Mouse (Mus musculus) liver, adult 2 months (tissue): ENCODE data around the gene Kif26b. TPM values are rescaled to one million over a fixed set of nuclear protein-coding genes. Genes with fewer than 3 reads are reported as not detected.

ENCODE experiments used
- DNase-seq: peaks from one replicate; pipeline ENCODE4 v3.0.0-alpha.2; 2011; ENCODE audit warnings: low read depth, low spot score; ENCODE audit errors: extremely low read depth
- H3K27ac ChIP-seq: fragments of 200-500 bp; replicated peaks from 2 replicates; pipeline ENCODE4 v1.5.1; 2012; ENCODE audit warnings: low read depth, mild to moderate bottlenecking, control low read depth, inconsistent platforms, low read length; ENCODE audit not compliant: insufficient read depth
- H3K27me3 ChIP-seq: fragments of 200-500 bp; 2 replicates; pipeline ENCODE4 v1.6.1; 2012; ENCODE audit warnings: mild to moderate bottlenecking, moderate library complexity, low read length, inconsistent platforms; ENCODE audit not compliant: control insufficient read depth, insufficient read depth
- H3K36me3 ChIP-seq: fragments of 200-500 bp; 2 replicates; pipeline ENCODE4 v1.6.1; 2012; ENCODE audit warnings: low read length, inconsistent platforms; ENCODE audit not compliant: control insufficient read depth, insufficient read depth
- H3K4me1 ChIP-seq: fragments of 200-500 bp; 2 replicates; pipeline ENCODE4 v1.6.1; 2011; ENCODE audit warnings: low read length; ENCODE audit not compliant: control insufficient read depth, insufficient read depth
- H3K4me3 ChIP-seq: fragments of 200-500 bp; 2 replicates; pipeline ENCODE4 v1.5.1; 2011; ENCODE audit warnings: low read depth, mild to moderate bottlenecking, control low read depth, low read length, moderate library complexity; ENCODE audit not compliant: insufficient read depth
- H3K79me2 ChIP-seq: fragments of 200-500 bp; 2 replicates; pipeline ENCODE4 v1.6.1; 2012; ENCODE audit warnings: inconsistent platforms, mild to moderate bottlenecking, low read length, moderate library complexity; ENCODE audit not compliant: control insufficient read depth, insufficient read depth
- H3K9ac ChIP-seq: fragments of 200-500 bp; 2 replicates; pipeline ENCODE4 v1.6.1; 2012; ENCODE audit warnings: low read depth, mild to moderate bottlenecking, control low read depth, inconsistent platforms, low read length
- CTCF ChIP-seq: fragments of 200-500 bp; IDR thresholded peaks from 2 replicates; pipeline ENCODE4 v1.5.1; 2011; ENCODE audit warnings: low read depth, low read length, control low read depth
- POLR2A ChIP-seq: fragments of 200-500 bp; IDR thresholded peaks from 2 replicates; pipeline ENCODE4 v1.6.1; 2011; ENCODE audit warnings: low read length, control low read depth; ENCODE audit not compliant: insufficient read depth; ENCODE audit errors: extremely low read depth
- WGBS: fragments of 180-500 bp; shearing (Covaris S2); methylation state at CpG from one replicate; pipeline ENCODE4 v1.1.7; 2018; 5-methylcytosine and 5-hydroxymethylcytosine counted together
- polyA plus RNA-seq: library from polyadenylated mRNA; depleted of rRNA; stranded (reverse); fragments of >200 nt; gene quantifications from 2 replicates; pipeline ENCODE4 v1.2.3, GENCODE M21; 2012
- total RNA-seq: library from RNA; depleted of rRNA; stranded (reverse); fragments of >200 nt; gene quantifications from 2 replicates; pipeline ENCODE4 v1.2.3, GENCODE M21; 2014

Kif26b gene
- total and polyA plus RNA-seq, 2 experiments, result 0.10 to 0.28 TPM

- Histone ChIP-seq H3K79me2 (no peaks in the 10 kb centered on the region), H3K9ac (no peak overlapping the region), H3K4me1 (no peaks in the 10 kb centered on the region), H3K4me3 (no peak overlapping the region), H3K36me3 (no peaks in the 10 kb centered on the region), H3K27ac (no peak overlapping the region), H3K27me3 (no peaks in the 10 kb centered on the region)
- TF ChIP-seq POLR2A, result no peak
- TF ChIP-seq CTCF, result no peak
- WGBS, result 58% methylated on average over 7 of the region's 7 CpGs
- DNase-seq, result no peak
Measured at GRCm38 (mm10) chr1:178942251-178942963, 413.5 kb downstream of the Kif26b start.

GRCm38 (mm10) chr1:178952910-178953309 lies 424.0 kb downstream of the Kif26b start:
- H3K9ac ChIP-seq, result no peak overlapping the region
- H3K79me2 ChIP-seq, result no peaks in the 10 kb centered on the region
- no peaks in the 10 kb centered on the region for H3K36me3 ChIP-seq
- H3K27ac ChIP-seq, result no peak overlapping the region
- TF ChIP-seq CTCF (no peak), POLR2A (no peak)
- 87% methylated on average over 12 of the region's 12 CpGs for WGBS
- H3K4me3 ChIP-seq, result no peak overlapping the region
- no peak for DNase-seq
- no peaks in the 10 kb centered on the region for H3K4me1 ChIP-seq
- no peaks in the 10 kb centered on the region for H3K27me3 ChIP-seq

GRCm38 (mm10) chr1:178958641-178959040 lies 429.7 kb downstream of the Kif26b start:
- Histone ChIP-seq H3K4me1 (no peaks in the 10 kb centered on the region), H3K27me3 (no peaks in the 10 kb centered on the region), H3K36me3 (no peaks in the 10 kb centered on the region), H3K27ac (no peak overlapping the region), H3K4me3 (no peak overlapping the region), H3K9ac (no peak overlapping the region), H3K79me2 (no peaks in the 10 kb centered on the region)
- 94% methylated on average over 4 of the region's 4 CpGs for WGBS
- TF ChIP-seq CTCF, result no peak
- TF ChIP-seq POLR2A, result no peak
- DNase-seq, result no peak

GRCm38 (mm10) chr1:178960015-178960559 lies 431.2 kb downstream of the Kif26b start:
- peak; percentile 27 for DNase-seq
- H3K79me2 ChIP-seq, result no peaks in the 10 kb centered on the region
- H3K9ac ChIP-seq, result no peak overlapping the region
- no peaks in the 10 kb centered on the region for H3K4me1 ChIP-seq
- H3K27me3 ChIP-seq, result no peaks in the 10 kb centered on the region
- H3K36me3 ChIP-seq, result no peaks in the 10 kb centered on the region
- H3K4me3 ChIP-seq, result no peak overlapping the region
- TF ChIP-seq POLR2A (no peak), CTCF (peak; percentile 79)
- WGBS, result 49% methylated on average over 7 of the region's 7 CpGs
- H3K27ac ChIP-seq, result no peak overlapping the region

GRCm38 (mm10) chr1:178961661-178962060 lies 432.7 kb downstream of the Kif26b start:
- WGBS, result 91% methylated on average over 9 of the region's 9 CpGs
- Histone ChIP-seq H3K27me3 (no peaks in the 10 kb centered on the region), H3K9ac (no peak overlapping the region), H3K4me1 (no peaks in the 10 kb centered on the region), H3K27ac (no peak overlapping the region), H3K4me3 (no peak overlapping the region), H3K36me3 (no peaks in the 10 kb centered on the region), H3K79me2 (no peaks in the 10 kb centered on the region)
- TF ChIP-seq CTCF (no peak), POLR2A (no peak)
- DNase-seq, result no peak

- 92% methylated on average over 10 of the region's 10 CpGs for WGBS
- no peak overlapping the region for H3K9ac ChIP-seq
- no peaks in the 10 kb centered on the region for H3K36me3 ChIP-seq
Measured at GRCm38 (mm10) chr1:178972055-178972454, 443.1 kb downstream of the Kif26b start.

More at GRCm38 (mm10) chr1:178972055-178972454, 443.1 kb downstream of the Kif26b start:
- no peak for TF ChIP-seq CTCF
- no peak for TF ChIP-seq POLR2A
- H3K79me2 ChIP-seq, result no peaks in the 10 kb centered on the region
- no peak for DNase-seq
- H3K27ac ChIP-seq, result no peak overlapping the region
- H3K27me3 ChIP-seq, result no peaks in the 10 kb centered on the region
- H3K4me3 ChIP-seq, result no peak overlapping the region
- H3K4me1 ChIP-seq, result no peaks in the 10 kb centered on the region
